Mouse (Mus musculus) erythroblast, embryonic 14.5 days (primary cell): Measurements from ENCODE around the gene Glcci1.

Experiments used
- GATA1 ChIP-seq: IDR thresholded peaks from 2 replicates; pipeline ENCODE4 v1.6.1; 2012; ENCODE audit warnings: low read length, inconsistent platforms, mixed read lengths
- TAL1 ChIP-seq: IDR thresholded peaks from 3 replicates; pipeline ENCODE4 v1.6.1; 2012; ENCODE audit warnings: low read length, inconsistent platforms, mixed read lengths

- TF ChIP-seq GATA1 (no peak), TAL1 (no peak; the same call in 2 of the 3 replicates)
Measured at GRCm38 (mm10) chr6:8511447-8511846, 2.0 kb downstream of the Glcci1 start.
